Mouse (Mus musculus) liver, embryonic 14.5 days (tissue): Measurements from ENCODE around the gene Misp. TPM values are rescaled to one million over a fixed set of nuclear protein-coding genes. Genes with fewer than 3 reads are reported as not detected.
A peak's percentile ranks its signal among the peaks of the same experiment; 100 is the strongest.

Experiments used
- ATAC-seq: fragments of 200-750 bp; cut with Nextera tagmentation; 2 replicates; pipeline ENCODE4 v1.8.0; 2017; ENCODE audit warnings: moderate number of reproducible peaks, mild to moderate bottlenecking, moderate library complexity; ENCODE audit not compliant: insufficient read depth
- DNase-seq, 3 experiments: peaks; one replicate each; pipeline ENCODE4 v3.0.0-alpha.2; 2012 to 2013; ENCODE audit warnings: low read depth in 3 of 3, low spot score in 3 of 3
- H3K27ac ChIP-seq: fragments of 300-500 bp; sonication (generic); 2 replicates; pipeline ENCODE4 v1.5.1; 2014; ENCODE audit warnings: moderate library complexity, mild to moderate bottlenecking, control low read depth, inconsistent platforms
- H3K27me3 ChIP-seq: fragments of 300-500 bp; sonication (generic); 2 replicates; pipeline ENCODE4 v1.6.1; 2014; ENCODE audit warnings: mild to moderate bottlenecking, low read length, moderate library complexity; ENCODE audit not compliant: control insufficient read depth, insufficient read depth
- H3K36me3 ChIP-seq: fragments of 300-500 bp; sonication (generic); replicated peaks from 2 replicates; pipeline ENCODE4 v1.6.1; 2014; ENCODE audit warnings: low read depth; ENCODE audit not compliant: control insufficient read depth, insufficient read depth
- H3K4me1 ChIP-seq, 2 experiments: fragments of 200-500 bp in 1 of 2; fragments of 300-500 bp in 1 of 2; sonication (generic) in 1 of 2; replicated peaks; 2 replicates each; pipeline ENCODE4 v1.6.1; 2012 to 2014; ENCODE audit warnings: antibody characterized with exemption in 1 of 2, inconsistent platforms in 1 of 2, low read length in 1 of 2; ENCODE audit not compliant: control insufficient read depth in 2 of 2, insufficient read depth in 2 of 2
- H3K4me2 ChIP-seq: fragments of 300-500 bp; sonication (generic); 2 replicates; pipeline ENCODE4 v1.6.1; 2014; ENCODE audit warnings: low read depth, mild to moderate bottlenecking, control low read depth, moderate library complexity
- H3K4me3 ChIP-seq, 2 experiments: fragments of 200-500 bp in 1 of 2; fragments of 300-500 bp in 1 of 2; sonication (generic) in 1 of 2; 2 replicates each; pipeline ENCODE4 v1.5.1; 2012 to 2014; ENCODE audit warnings: low read depth in 2 of 2, low read length in 2 of 2, mild to moderate bottlenecking in 2 of 2, control low read depth in 1 of 2, inconsistent platforms in 1 of 2, moderate library complexity in 1 of 2; ENCODE audit not compliant: insufficient read depth in 1 of 2
- H3K9ac ChIP-seq: fragments of 300-500 bp; sonication (generic); replicated peaks from 2 replicates; pipeline ENCODE4 v1.6.1; 2014; ENCODE audit warnings: mild to moderate bottlenecking, control low read depth, moderate library complexity
- H3K9me3 ChIP-seq: fragments of 300-500 bp; sonication (generic); 2 replicates; pipeline ENCODE4 v1.6.1; 2016; ENCODE audit warnings: low read length, mixed read lengths; ENCODE audit not compliant: control insufficient read depth
- CTCF ChIP-seq: IDR thresholded peaks from 2 replicates; pipeline ENCODE4 v1.5.1; 2016; ENCODE audit warnings: antibody characterized with exemption, low read depth, control low read depth
- EP300 ChIP-seq: IDR thresholded peaks from 2 replicates; pipeline ENCODE4 v1.6.1; 2016; ENCODE audit warnings: antibody characterized with exemption, low read depth
- WGBS: fragments of 180-500 bp; shearing (Covaris S2); extraction: QIAGEN DNeasy Blood & Tissue Kit; methylation state at CpG from one replicate; pipeline ENCODE4 v1.1.7; 2014; ENCODE audit not compliant: insufficient replicate concordance; 5-methylcytosine and 5-hydroxymethylcytosine counted together
- polyA plus RNA-seq, 2 experiments: library from polyadenylated mRNA; depleted of rRNA in 1 of 2; stranded (reverse) in 1 of 2; unstranded in 1 of 2; fragments of >200 nt; fragmentation: Nextera tagmentation in 1 of 2; extraction: Ambion mirVana in 1 of 2; gene quantifications; 2 replicates each; pipeline versions ENCODE4 v1.2.1 to v1.2.3; 2012 to 2014

The Misp gene
- polyA plus RNA-seq, 2 experiments = 0.13 to 0.41 TPM

DNA sequence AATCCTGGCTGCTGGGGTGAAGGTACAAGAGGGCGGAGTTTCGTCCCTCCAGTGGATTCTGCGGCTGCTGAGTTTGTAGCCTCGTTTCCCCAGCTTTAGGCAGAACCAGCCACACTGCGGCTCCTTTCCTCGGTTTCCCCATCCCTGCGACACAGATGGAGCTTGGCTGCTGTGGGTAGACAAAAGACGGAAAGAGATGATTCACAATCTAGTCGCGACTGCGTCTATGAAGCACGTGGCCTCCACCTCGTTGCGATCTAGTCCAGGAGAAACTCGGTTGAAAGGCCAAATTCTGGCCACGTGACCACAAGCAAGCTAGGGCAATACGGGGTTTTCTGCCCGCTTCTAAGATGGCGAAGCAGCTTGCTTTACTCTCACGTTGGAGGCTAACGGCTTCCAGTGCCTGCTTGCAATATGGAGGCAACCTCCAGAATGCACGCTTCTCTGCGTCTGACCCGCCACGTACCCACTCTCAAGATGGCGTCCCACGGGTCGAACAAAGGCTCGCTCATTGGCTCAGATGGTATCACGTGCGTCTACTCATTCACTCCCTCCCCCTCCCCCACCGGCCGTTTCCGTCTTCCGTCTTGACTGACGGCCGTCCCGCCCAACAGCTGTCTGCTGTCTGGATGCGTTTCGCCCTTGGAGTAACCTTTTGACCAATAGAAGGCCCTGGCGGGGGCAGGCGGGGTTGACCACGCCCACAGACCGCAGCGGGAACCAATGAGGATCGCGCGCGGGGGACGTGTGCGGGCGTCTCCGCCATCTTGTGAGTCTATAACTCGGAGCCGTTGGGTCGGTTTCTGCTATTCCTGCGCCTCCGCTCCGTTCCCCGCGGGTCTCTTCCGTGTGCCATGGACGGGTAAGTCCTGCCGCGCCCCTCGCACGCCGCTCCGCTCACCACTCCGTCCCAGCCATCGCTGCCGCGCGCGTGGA, 33.3 kb downstream of the Misp start, which contains the start of gene Ptbp1:
Ptbp1 (plus strand) TSS at position 568 of the 936 bp plus-strand sequence.
- peak; percentile 1; the same call in 1 of the 2 replicates for TF ChIP-seq EP300
- 0 out of 2 replicates have a peak, but pooled peaks have one; percentile 13 for TF ChIP-seq CTCF
- H3K9me3 ChIP-seq = no peaks in the 10 kb centered on the region
- H3K9ac ChIP-seq = peak within 1 kb of the TSS; percentile 83
- peaks cover 26% of the 10 kb centered on the region for H3K36me3 ChIP-seq
- peaks cover 28 to 52% of the 10 kb centered on the region in 2 experiments for H3K4me1 ChIP-seq
- peak within 1 kb of the TSS; percentile 87 for H3K4me2 ChIP-seq
- ATAC-seq = peak; percentile 89
- WGBS = under 1% methylated on average over 75 of the region's 75 CpGs
- peak within 1 kb of the TSS; percentile 80 to 85 for H3K4me3 ChIP-seq
- peak within 1 kb of the TSS; percentile 94 for H3K27ac ChIP-seq
- peak; percentile 100 for DNase-seq
- H3K27me3 ChIP-seq = no peaks in the 10 kb centered on the region

DNA sequence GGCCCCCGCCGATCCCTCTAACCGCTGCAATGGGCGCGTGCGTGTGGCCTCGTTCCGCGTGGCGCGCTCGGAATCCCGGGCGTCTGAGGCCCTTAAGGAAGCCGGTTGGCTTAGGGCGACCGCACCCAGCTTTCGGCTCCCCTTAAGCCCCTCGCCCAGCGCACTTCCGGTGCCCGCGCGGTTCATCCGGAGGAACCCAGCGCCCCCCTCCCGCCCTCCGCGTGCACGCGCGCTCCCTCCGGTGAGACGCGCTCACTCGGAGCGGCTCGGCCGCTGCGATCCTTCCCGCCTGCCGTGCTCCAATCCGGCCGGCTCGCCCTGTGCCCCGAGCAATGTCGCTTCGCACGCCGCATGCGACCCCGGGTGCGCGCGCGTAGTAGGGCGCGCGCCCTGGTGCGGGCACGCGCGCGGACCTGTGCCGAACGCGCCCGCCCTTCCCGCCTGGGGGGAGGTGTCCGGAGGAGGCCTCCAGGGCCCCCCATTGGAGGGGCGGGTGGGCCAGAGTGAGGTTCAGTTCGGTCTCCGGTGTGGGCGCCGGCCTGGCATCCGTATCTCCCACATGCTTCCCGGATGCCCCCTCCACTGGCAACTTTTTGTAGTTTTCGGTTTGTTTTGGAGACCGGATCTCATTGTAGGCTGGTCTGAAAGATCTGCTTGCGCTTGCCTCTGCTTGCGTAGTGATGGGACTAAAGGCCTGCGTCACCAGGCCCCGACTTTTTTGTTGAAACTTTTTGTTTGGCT, 34.2 kb downstream of the Misp start:
- Histone ChIP-seq H3K4me2 (peak overlapping the region; percentile 87), H3K4me3 (peak overlapping the region; percentile 72 to 80), H3K27me3 (no peaks in the 10 kb centered on the region), H3K9ac (peak overlapping the region; percentile 83), H3K27ac (peak overlapping the region; percentile 94), H3K36me3 (peaks cover 35% of the 10 kb centered on the region), H3K9me3 (no peaks in the 10 kb centered on the region), H3K4me1 (peaks cover 28 to 52% of the 10 kb centered on the region in 2 experiments)
- DNase-seq = peak; percentile 37 to 44 (median 41)
- TF ChIP-seq CTCF (no peak), EP300 (no peak)
- WGBS = under 1% methylated on average over 81 of the region's 83 CpGs
- peak; percentile 36 for ATAC-seq

DNA sequence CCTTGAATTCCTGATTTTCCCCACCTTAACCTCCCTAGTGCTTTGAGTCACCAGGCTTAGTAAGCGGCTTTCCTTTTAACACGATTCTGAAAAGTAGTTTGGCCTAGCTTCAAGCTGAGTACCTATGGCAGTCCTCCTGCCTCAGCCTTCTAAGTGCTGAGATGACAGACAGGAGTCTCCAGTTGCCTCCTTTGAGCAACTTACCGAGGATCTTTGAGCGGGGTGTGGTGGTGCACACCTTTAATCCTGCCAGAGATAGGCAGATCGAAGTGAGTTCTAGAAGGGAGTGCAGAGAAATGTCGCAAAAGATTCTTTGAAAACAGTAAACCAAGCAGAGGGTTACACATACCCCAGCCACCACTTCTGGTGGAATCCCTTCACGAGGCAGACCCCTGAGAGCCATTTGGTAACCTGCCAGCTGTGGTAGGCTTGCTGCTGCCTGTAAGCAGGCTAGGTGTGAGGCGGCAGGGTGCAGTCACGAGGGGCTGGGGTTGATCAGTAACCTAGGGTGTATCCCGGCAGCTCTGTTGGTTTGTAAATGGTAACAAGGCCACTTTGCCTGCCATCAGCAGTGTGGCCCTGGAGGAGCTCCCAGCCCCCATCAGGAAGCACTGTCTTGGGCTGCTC, 34.9 kb downstream of the Misp start:
- DNase-seq = peak in 1 of 3 experiments; percentile 44
- peaks cover 28 to 48% of the 10 kb centered on the region in 2 experiments for H3K4me1 ChIP-seq
- H3K36me3 ChIP-seq = peaks cover 42% of the 10 kb centered on the region
- H3K27me3 ChIP-seq = no peaks in the 10 kb centered on the region
- no peak for TF ChIP-seq EP300
- no peak for TF ChIP-seq CTCF
- peak overlapping the region; percentile 72 to 80 for H3K4me3 ChIP-seq
- peak overlapping the region; percentile 87 for H3K4me2 ChIP-seq
- peak overlapping the region; percentile 94 for H3K27ac ChIP-seq
- no peaks in the 10 kb centered on the region for H3K9me3 ChIP-seq
- no peak for ATAC-seq
- under 1% methylated on average over 10 of the region's 10 CpGs for WGBS
- H3K9ac ChIP-seq = peak overlapping the region; percentile 83

DNA sequence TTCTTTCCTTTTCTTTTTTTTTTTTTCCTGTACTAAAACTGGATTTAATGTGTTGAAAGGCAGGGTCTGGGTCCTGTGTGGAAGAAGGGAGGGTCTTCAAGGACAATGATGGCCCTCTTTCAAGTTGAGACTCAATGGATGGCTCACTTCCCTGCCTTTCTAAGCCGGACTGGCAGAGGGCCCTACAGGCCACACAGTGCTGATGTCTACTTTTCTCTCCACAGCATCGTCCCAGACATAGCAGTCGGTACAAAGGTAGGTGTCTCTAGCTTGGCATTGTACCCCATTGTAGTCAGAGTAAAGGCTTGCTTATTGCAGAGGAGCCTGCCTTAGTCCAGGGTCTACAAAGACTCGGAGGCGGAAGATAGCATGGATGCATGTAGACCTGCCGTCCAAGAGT, 35.5 kb downstream of the Misp start:
- 34% methylated on average over 6 of the region's 6 CpGs for WGBS
- H3K4me1 ChIP-seq = peaks cover 28 to 48% of the 10 kb centered on the region in 2 experiments

More for the DNA sequence above, 35.5 kb downstream of the Misp start:
- TF ChIP-seq EP300 = no peak
- Histone ChIP-seq H3K4me2 (peak overlapping the region; percentile 87), H3K27ac (no peak overlapping the region; the same call in 1 of the 2 replicates), H3K9ac (peak overlapping the region; percentile 83), H3K27me3 (no peaks in the 10 kb centered on the region), H3K9me3 (no peaks in the 10 kb centered on the region), H3K36me3 (peaks cover 48% of the 10 kb centered on the region), H3K4me3 (peak overlapping the region; percentile 72 to 80)
- DNase-seq (no peak), ATAC-seq (no peak)
